Mouse (Mus musculus): Measurements from ENCODE around the gene Ifitm6.

DNA sequence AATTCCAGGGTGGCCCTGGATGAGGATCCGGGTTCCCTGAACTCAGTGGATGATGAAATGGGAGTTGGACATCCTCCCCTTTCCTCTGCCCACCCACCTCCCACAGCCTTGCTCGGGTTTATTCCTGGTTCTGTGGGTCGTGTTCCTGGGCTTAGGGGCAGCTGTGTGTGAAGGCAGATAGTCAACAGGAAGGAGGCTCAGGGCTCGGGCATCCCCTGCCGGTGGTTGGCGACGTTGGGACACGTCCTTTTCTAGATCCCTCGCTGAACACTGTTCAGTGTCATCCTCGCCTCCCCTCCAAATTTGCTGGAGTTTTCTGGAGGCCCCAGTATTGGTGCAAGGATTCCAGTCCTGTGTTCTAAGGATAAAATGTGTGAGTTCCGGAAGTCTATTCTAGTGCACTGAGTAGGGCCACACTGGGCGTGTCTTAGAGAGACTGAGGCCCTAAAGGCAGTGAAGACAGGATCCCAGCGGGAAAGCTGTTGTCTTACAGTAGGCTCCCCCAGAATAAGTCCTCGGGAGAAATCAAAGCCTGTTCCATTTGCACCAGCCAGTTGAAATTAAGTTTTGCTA, 26.5 kb downstream of the Ifitm6 start:
- TF ChIP-seq POLR2A (IDR thresholded peaks at IDR 0.05; ENCODE audit: control insufficient read depth, extremely low read depth, insufficient read depth, low read length, poor library complexity) (no peak), CTCF (IDR thresholded peaks at IDR 0.05; ENCODE audit: borderline replicate concordance, control insufficient read depth, extremely low read depth, insufficient read depth, low read length, poor library complexity) (no peak)
